Mouse (Mus musculus): ENCODE results near the gene Baiap3. TPM values are rescaled to one million over a fixed set of nuclear protein-coding genes. Genes with fewer than 3 reads are reported as not detected.
"Not testable (repeated sequence)": the region's sequence is repeated elsewhere in the genome, so short reads cannot be mapped to it uniquely, and the experiment has no call there.

Gene Baiap3
- polyA plus RNA-seq, 1 experiment from 2014 or later = 2.3 TPM

GRCm38 (mm10) chr17:25239695-25240636 lies 16.2 kb downstream of the Baiap3 start, which contains the start of the genes Gnptg and Tsr3:
TSS of gene Gnptg (minus strand) at chr17:25240124.
TSS of gene Tsr3 (plus strand) at chr17:25240170.
- no peaks in the 10 kb centered on the region for H3K27me3 ChIP-seq (ENCODE audit: low read depth, poor library complexity, severe bottlenecking)
- H3K4me3 ChIP-seq = peak within 1 kb of the TSS; percentile 99
- WGBS = under 1% methylated on average over 80 of the region's 80 CpGs
- H3K9me3 ChIP-seq (replicated peaks) = no peaks in the 10 kb centered on the region
- peaks cover 23% of the 10 kb centered on the region for H3K4me1 ChIP-seq
- H3K27ac ChIP-seq (replicated peaks) = peak within 1 kb of the TSS; percentile 91
- peaks cover 62% of the 10 kb centered on the region for H3K36me3 ChIP-seq
- DNase-seq (ENCODE audit: low spot score) = peak; percentile 88

- peaks cover 39% of the 10 kb centered on the region for H3K36me3 ChIP-seq
- H3K27me3 ChIP-seq (ENCODE audit: low read depth, poor library complexity, severe bottlenecking) = no peaks in the 10 kb centered on the region
- H3K27ac ChIP-seq (replicated peaks) = no peak overlapping the region
- 84% methylated on average over 9 of the region's 9 CpGs for WGBS
- DNase-seq (ENCODE audit: low spot score) = no peak
- peaks cover 12% of the 10 kb centered on the region for H3K4me1 ChIP-seq
- H3K9me3 ChIP-seq (replicated peaks) = no peaks in the 10 kb centered on the region
- no peak overlapping the region for H3K4me3 ChIP-seq
These were observed 20.5 kb downstream of the Baiap3 start for GRCm38 (mm10) chr17:25235635-25236034.

GRCm38 (mm10) chr17:25231621-25232020 lies 24.5 kb downstream of the Baiap3 start:
- H3K9me3 ChIP-seq (replicated peaks); DNase-seq (ENCODE audit: low spot score); H3K4me3 ChIP-seq; H3K4me1 ChIP-seq; H3K27me3 ChIP-seq (ENCODE audit: low read depth, poor library complexity, severe bottlenecking); H3K27ac ChIP-seq (replicated peaks): not testable (repeated sequence)
- H3K36me3 ChIP-seq = peaks cover 50% of the 10 kb centered on the region
- 96% methylated on average over 8 of the region's 11 CpGs for WGBS

- Histone ChIP-seq H3K27ac (replicated peaks) (no peak overlapping the region), H3K4me1 (no peaks in the 10 kb centered on the region), H3K4me3 (no peak overlapping the region), H3K36me3 (peaks cover 46% of the 10 kb centered on the region), H3K9me3 (replicated peaks) (no peaks in the 10 kb centered on the region), H3K27me3 (ENCODE audit: low read depth, poor library complexity, severe bottlenecking) (no peaks in the 10 kb centered on the region)
- 93% methylated on average over 3 of the region's 3 CpGs for WGBS
- no peak for DNase-seq (ENCODE audit: low spot score)
These were observed 25.5 kb downstream of the Baiap3 start for GRCm38 (mm10) chr17:25230700-25231099.

GRCm38 (mm10) chr17:25230014-25230655 lies 26.0 kb downstream of the Baiap3 start:
- H3K27ac ChIP-seq (replicated peaks); H3K27me3 ChIP-seq (ENCODE audit: low read depth, poor library complexity, severe bottlenecking); H3K4me3 ChIP-seq; H3K4me1 ChIP-seq; DNase-seq (ENCODE audit: low spot score); H3K9me3 ChIP-seq (replicated peaks): not testable (repeated sequence)
- WGBS = 85% methylated on average over 17 of the region's 17 CpGs
- H3K36me3 ChIP-seq = peaks cover 44% of the 10 kb centered on the region

- Histone ChIP-seq H3K27me3 (ENCODE audit: low read depth, poor library complexity, severe bottlenecking) (no peaks in the 10 kb centered on the region), H3K36me3 (peaks cover 35% of the 10 kb centered on the region), H3K9me3 (replicated peaks) (no peaks in the 10 kb centered on the region), H3K4me3 (no peak overlapping the region), H3K4me1 (no peaks in the 10 kb centered on the region), H3K27ac (replicated peaks) (no peak overlapping the region)
- WGBS = 89% methylated on average over 5 of the region's 5 CpGs
- DNase-seq (ENCODE audit: low spot score) = no peak
These were observed 28.2 kb downstream of the Baiap3 start for GRCm38 (mm10) chr17:25227991-25228390.

- peaks cover 20% of the 10 kb centered on the region for H3K4me1 ChIP-seq
- peaks cover 29% of the 10 kb centered on the region for H3K36me3 ChIP-seq
- no peaks in the 10 kb centered on the region for H3K9me3 ChIP-seq (replicated peaks)
- WGBS = 86% methylated on average over 4 of the region's 4 CpGs
- H3K27me3 ChIP-seq (ENCODE audit: low read depth, poor library complexity, severe bottlenecking) = peaks cover 12% of the 10 kb centered on the region
- no peak overlapping the region for H3K4me3 ChIP-seq
- DNase-seq (ENCODE audit: low spot score) = no peak
- H3K27ac ChIP-seq (replicated peaks) = no peak overlapping the region
These were observed 30.5 kb downstream of the Baiap3 start for GRCm38 (mm10) chr17:25225659-25226058.

GRCm38 (mm10) chr17:25224586-25225222 lies 31.5 kb downstream of the Baiap3 start:
- H3K27me3 ChIP-seq (ENCODE audit: low read depth, poor library complexity, severe bottlenecking) = peaks cover 13% of the 10 kb centered on the region
- 87% methylated on average over 7 of the region's 7 CpGs for WGBS
- H3K36me3 ChIP-seq = peaks cover 21% of the 10 kb centered on the region
- H3K4me3 ChIP-seq = no peak overlapping the region; the same call in 1 of the 2 replicates
- H3K9me3 ChIP-seq (replicated peaks) = no peaks in the 10 kb centered on the region
- no peak for DNase-seq (ENCODE audit: low spot score)
- no peak overlapping the region for H3K27ac ChIP-seq (replicated peaks)
- peaks cover 20% of the 10 kb centered on the region for H3K4me1 ChIP-seq

GRCm38 (mm10) chr17:25222951-25223601 lies 33.1 kb downstream of the Baiap3 start:
- H3K36me3 ChIP-seq = peaks cover 22% of the 10 kb centered on the region
- peaks cover 13% of the 10 kb centered on the region for H3K27me3 ChIP-seq (ENCODE audit: low read depth, poor library complexity, severe bottlenecking)
- 47% methylated on average over 6 of the region's 6 CpGs for WGBS
- peak overlapping the region; percentile 60 for H3K4me3 ChIP-seq
- H3K27ac ChIP-seq (replicated peaks) = no peak overlapping the region
- peaks cover 20% of the 10 kb centered on the region for H3K4me1 ChIP-seq
- no peak for DNase-seq (ENCODE audit: low spot score)
- H3K9me3 ChIP-seq (replicated peaks) = no peaks in the 10 kb centered on the region

- WGBS = 9% methylated on average over 16 of the region's 28 CpGs
- Histone ChIP-seq H3K4me3 (peak overlapping the region; percentile 60), H3K4me1 (peaks cover 20% of the 10 kb centered on the region), H3K27me3 (ENCODE audit: low read depth, poor library complexity, severe bottlenecking) (peaks cover 13% of the 10 kb centered on the region), H3K36me3 (peaks cover 22% of the 10 kb centered on the region)
- DNase-seq (ENCODE audit: low spot score); H3K27ac ChIP-seq (replicated peaks); H3K9me3 ChIP-seq (replicated peaks): not testable (repeated sequence)
These were observed 33.6 kb downstream of the Baiap3 start for GRCm38 (mm10) chr17:25222504-25222940.

GRCm38 (mm10) chr17:25221821-25222503 lies 34.2 kb downstream of the Baiap3 start:
- DNase-seq (ENCODE audit: low spot score) = peak; percentile 62
- under 1% methylated on average over 17 of the region's 30 CpGs for WGBS
- H3K9me3 ChIP-seq (replicated peaks) = no peaks in the 10 kb centered on the region
- H3K36me3 ChIP-seq = peaks cover 22% of the 10 kb centered on the region
- H3K4me3 ChIP-seq = peak overlapping the region; percentile 60
- H3K27ac ChIP-seq (replicated peaks) = peak overlapping the region; percentile 77
- H3K27me3 ChIP-seq (ENCODE audit: low read depth, poor library complexity, severe bottlenecking) = peaks cover 13% of the 10 kb centered on the region
- peaks cover 20% of the 10 kb centered on the region for H3K4me1 ChIP-seq

All from midbrain, embryonic 10.5 days (tissue).